Mouse (Mus musculus) left cerebral cortex, postnatal 10 days (tissue): ENCODE results near the gene Map2. TPM values are rescaled to one million over a fixed set of nuclear protein-coding genes. Genes with fewer than 3 reads are reported as not detected.
A peak's percentile ranks its signal among the peaks of the same experiment; 100 is the strongest.

Experiments
- DNase-seq, 2 experiments: peaks; one replicate each; pipeline ENCODE4 v3.0.0; 2021 to 2022; ENCODE audit warnings: low spot score in 2 of 2, mixed read lengths in 1 of 2; ENCODE audit errors: extremely low spot score in 1 of 2
- intact Hi-C: fragments of 180-260 bp; cut with DNase I; formaldehyde crosslinking; loops from one replicate; pipeline ENCODE4 v1.15.1; 2025
- total RNA-seq, 2 experiments: library from RNA; stranded (reverse); gene quantifications; 2 replicates each; pipeline ENCODE4 v1.2.3; 2021

Gene Map2
- total RNA-seq, 2 experiments from 2014 or later: 1,154 to 1,199 TPM

DNA sequence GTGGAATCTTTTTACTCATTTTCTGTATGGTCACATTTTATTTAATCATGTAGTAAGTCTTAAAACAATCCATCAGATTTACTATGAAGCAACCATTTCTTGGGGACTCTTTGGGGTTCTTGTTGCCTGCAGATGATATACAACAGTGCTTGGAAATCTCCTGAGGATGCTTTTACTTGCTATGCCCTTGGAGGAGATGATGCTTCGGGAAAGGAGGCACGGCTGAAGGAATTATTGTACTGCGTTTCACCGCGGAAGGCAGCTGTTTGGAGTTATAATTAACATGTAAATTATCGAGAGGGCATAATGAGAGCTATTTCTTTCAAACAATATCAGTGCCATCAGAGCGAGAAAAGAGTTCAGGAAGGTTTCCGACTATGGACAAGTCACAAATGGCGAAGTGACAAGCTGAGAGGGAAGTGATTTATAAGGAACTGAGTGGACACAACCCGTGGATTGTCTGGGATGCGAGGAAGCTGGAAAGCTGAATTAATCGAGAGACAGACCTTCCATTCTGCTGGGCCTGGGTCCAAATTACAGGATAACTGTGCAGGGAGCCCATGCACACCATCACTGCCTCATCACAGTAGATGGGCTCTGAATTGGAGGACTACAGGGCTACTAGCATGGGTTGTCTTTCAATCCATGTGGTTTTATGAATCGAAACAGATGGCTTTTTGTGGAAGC, 20.1 kb downstream of the Map2 start:
- intact Hi-C loops: loop anchor here (5.0 kb wide), 1 partner anchor 127 kb away; no protein-coding TSS in a partner anchor
- no peak for DNase-seq

DNA sequence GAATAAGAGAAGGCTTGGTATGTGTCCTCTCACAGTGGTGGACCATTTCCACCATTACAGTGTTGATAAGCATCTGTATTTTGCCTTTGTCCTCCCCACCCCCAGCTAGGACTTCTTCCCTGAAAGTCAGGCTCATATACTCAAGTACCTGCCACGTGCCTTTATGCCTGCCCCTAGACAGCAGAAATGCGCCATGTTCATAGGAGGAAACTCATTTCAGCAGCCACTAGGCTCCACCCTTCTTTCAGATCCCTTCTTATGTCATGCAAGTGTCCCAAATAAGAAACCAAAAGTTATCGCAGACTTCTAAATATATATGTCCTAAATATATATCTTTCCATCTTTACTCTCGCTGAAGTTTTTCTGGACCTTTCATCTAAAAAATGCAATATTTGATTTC, 21.2 kb downstream of the Map2 start:
- intact Hi-C loops: loop anchor here (5.0 kb wide), 1 partner anchor 126 kb away; no protein-coding TSS in a partner anchor
- DNase-seq: no peak

DNA sequence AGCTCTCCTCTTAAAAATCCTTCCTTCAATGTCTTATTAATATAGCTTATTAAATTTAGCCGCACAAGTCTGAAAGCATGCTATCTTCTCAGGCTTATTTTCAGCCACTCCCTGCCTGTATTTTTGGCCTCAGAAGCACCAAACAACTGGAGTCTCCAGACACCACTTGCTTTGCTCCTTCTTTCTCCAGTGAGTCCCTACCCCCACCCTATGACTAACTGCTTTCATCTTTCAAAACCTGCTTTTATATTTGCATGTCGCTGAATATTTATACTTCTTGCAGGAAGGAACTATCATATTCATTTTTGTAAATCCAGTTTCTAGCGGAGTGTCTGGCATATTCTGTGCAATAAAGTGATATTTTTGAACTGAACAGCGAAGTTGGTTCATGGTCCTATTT, 21.6 kb downstream of the Map2 start:
- intact Hi-C loops: loop anchor here (5.0 kb wide), 1 partner anchor 126 kb away; no protein-coding TSS in a partner anchor
- DNase-seq: no peak

DNA sequence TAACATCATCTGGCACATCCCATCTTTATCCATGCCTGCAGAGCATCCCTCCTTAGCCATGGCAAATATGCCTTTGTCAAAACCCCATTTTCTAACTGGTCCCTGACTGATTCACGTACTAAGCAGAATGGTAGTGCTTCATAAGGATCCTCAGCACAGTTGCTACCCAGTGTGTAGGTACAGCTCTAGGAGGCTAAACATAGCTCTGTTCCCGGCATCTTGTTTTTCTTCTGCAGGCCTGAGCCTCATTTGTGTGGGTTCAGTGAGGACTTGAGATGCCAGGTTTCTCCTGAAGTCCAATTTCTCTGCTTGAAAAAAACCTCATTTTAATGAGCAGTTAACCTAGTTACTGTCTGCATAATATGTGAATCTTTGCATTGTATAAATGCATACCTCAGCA, 30.4 kb downstream of the Map2 start:
- DNase-seq: no peak
- intact Hi-C loops: no loop called here

DNA sequence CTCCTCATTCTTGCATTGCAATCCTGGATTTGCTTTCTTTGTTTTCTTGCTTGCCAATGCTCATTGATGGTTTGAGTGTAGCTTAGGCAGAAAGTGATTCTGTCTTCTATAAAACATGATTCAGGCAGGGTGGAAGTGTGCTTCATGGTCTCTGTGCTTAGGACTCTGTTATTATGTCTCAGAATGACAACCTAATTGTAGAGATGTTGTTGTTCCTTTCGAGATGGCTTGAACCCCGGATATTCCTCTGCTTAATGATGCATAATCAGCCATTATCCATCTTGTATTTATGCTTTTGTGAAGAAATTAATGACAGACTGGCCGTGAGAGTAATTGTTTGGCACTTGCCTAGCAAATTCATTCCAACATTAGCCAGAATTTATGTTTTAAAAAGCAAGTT, 31.8 kb downstream of the Map2 start:
- intact Hi-C loops: no loop called here
- no peak for DNase-seq

DNA sequence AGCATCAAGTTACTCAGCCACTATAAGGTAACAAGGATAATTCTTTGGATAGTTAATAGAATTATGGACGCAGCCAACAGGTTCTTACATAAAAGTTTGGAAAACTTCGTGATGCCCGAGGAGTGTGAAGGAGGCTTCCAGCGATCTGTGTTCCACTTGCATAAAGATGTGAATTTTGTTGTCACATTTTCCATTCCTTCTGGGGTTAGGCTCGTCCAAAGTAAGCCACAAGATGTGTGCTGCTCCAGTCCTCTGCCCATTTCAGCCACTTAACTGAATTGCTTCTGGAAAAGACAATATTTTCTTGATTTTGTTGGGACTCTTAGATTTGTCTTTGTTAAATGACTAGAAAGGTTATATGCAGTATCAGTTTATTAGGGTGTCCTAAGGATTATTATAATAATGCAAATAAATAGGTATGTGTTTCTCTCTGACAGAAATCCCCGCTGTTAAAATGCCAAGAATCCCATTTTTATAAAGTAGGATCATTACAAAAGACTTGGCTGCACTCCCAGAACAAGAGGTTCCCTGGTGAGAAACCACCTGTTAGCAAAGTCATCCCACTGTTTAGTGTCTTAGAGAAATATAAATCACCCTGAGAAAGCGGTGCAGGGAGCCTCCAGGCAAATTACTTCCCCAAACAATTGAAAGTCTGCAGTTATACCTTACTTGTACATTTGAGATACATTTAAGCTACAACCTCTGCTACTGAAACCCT, 36.2 kb downstream of the Map2 start:
- DNase-seq: no peak

DNA sequence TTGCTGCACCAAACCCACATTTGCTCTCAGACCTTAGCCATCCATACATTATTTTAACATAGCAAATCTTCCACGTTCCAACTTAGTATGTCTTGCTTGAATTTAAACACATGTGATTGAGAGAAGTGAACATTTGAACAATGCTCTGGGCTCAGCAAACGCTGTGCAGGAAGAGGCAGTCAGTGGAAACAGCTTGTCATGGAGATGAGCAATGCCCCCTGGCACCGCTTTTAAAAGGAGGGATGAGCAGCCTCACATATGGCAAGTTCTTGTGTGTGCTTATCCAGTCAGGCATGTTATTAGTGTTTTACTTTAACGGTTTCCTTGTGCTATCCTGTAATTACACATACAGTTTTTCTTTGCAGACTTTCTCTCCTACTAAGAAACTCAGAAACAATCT, 46.4 kb downstream of the Map2 start:
- intact Hi-C loops: no loop called here
- DNase-seq: peak in 1 of 2 experiments; percentile 17

More for the DNA sequence above, 36.2 kb downstream of the Map2 start:
- intact Hi-C loops: no loop called here

DNA sequence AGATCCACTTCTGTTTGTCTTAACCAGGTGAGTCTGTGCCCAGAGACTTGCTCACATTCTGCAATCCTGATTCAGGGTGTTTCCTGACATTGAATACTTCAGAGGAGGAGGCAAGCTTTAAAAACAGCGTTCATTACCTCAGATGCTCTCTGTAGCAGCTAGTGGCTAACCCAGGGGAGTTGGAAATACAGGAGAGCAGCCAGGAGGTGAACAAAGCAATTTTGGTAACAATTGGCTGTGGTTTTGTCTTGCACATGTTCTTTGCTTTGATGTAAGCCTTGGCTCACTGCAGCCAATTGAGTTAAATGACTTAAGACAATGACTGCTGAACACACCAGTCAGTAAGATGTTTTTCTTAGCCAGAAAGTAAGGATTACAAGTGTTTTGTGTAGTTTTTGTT, 48.3 kb downstream of the Map2 start:
- no peak for DNase-seq
- intact Hi-C loops: no loop called here

DNA sequence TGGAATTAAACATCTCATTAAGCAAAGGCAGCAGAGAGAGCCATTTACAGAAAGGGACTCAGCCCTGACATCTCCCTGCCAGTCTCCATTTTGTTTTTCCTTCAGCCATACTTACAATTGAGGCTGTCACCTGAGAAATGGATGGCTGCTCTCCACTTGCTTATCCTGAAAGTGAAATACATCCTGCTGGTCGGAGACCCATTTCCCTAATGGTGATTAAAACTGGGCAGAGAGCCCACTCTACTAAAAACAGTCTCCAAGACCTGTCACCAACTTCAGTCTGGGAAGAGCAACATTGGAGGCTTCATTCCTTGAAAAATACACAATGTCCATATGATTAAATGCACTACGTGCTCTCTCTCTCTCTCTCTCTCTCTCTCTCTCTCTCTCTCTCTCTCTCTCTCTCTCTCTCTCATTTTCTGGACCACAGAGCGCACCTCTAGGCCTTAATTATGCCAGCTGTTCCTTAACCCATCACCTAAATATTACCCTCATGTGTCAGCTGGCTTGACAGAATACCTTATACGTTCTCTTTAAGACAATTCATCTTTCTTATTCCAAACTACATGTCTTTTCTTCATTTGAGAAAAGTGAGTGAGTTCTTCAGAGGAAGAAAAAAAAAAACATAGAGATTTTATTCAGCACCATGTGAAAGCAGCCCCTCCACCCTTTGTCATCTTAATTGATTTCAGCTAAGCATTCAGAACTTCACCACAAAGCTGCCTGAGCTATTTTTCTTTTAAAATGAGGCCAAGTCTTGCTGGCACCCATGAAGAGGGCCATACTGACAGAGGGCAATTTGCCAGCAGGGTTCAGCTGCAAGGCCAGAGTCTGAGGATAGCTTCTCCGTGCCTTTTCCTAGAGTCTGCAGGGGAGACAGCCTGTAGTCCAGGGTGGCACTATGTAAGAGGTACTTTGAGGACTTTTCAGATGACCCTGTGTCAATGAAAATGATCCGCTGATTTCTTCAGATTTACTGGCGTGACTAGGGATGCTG, 51.6 kb downstream of the Map2 start:
- peak; percentile 21 to 42 for DNase-seq
- intact Hi-C loops: no loop called here

DNA sequence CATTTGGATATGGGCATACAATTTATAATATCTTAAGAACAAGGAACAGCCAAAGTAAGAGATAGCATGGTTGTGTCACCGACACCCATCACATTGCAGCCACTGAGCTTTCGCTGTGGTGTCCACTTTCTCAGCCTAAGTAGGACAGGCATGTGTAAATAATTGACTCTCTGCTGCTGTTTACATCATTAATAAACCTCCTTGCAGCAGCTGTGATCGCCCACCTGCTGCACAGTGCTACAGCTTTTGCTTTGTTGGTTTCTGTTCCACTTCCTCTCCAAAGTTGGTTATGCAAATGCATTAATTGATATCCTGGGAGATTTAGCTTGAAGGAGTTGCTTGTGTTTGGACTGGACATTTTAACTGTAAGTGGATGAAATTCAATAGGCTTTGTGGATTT, 53.1 kb downstream of the Map2 start:
- DNase-seq: no peak
- intact Hi-C loops: no loop called here

DNA sequence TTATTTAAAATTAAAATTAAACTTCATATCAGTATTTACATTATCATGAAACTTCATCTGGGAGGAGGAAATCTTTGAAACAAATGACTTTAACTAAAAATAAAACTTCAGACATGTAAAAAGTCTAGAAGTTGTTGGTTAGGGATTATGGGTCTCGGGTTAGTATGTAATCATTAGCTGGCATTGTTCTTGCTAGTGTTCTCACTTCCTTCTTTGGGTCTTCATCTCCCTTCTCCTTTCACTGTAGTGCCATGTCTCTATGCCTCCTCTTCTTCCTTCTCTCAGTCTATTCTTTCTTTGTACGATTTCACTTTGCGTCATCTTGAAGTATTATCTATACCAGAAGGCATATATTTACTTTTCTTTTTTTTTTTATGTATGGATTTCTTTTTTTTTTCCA, 55.3 kb downstream of the Map2 start:
- DNase-seq: no peak
- intact Hi-C loops: no loop called here

DNA sequence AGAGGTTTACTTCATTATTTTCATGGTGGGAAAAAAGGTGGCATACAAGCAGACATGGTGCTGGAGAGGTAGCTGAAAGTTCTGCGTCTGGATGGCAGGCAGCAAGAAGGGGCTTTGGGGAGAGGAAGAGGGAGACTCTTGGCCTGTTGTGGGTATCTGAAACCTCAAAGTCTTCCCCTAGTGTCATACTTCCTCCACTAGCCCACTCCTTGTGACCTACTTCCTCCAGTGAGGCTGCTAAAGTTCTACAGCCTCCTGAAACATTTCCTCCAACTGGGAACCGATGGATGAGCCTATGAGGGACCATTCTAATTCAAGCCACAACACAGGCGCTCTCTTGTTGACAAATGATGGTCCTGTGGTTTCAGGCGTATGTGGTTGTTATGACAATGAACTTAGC, 56.9 kb downstream of the Map2 start:
- intact Hi-C loops: no loop called here
- no peak for DNase-seq

DNA sequence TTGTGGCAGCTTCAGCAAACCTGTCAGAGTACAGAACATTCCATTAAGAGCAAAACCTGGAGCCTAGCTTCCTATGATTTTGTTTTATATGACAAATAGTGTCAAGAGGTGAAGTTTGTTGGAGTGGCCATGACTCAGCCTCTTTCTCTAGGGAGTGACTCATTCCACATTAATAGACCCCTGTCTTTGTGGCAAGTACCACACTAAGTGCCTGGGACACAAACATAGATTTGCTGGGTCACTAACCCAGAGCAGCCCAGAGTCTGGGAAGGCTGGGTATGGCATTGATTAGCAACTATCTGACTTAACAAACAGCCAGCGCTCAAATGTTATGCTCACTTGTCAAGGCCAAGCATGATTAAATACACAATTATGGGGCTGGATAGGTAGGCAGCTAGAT, 69.8 kb downstream of the Map2 start:
- intact Hi-C loops: no loop called here
- DNase-seq: no peak

DNA sequence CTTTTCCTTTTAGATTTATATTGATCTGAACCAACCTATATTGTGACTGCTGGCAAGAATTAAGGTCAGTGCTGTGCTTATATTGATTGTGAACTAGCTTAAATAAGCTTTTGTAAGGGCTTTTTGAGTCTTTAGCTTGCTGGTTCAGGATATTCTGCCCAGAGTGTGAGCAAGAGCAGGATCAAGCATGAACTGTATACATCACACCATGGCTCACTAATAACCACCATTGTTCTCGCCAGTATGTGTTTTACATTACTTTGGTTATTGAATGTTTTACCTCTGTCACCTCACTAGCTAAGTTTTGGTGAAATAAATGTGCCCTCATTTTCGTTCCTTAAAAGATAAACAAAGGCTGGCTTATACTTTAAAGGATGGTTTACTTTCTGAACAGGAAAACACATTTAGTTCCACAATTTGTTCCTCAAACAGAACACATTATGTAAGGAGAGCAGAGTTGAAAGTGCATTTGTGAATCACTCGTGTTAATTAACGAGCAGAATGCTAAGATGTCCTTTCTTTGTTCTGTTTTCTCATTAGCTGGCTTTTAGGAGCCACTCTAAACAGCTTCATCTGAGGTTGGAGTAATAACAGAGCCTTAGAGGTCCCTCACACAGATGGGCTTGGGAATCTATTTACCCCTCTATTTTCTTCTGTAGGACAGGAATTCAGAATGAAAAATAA, 76.7 kb downstream of the Map2 start:
- no peak for DNase-seq
- intact Hi-C loops: no loop called here

DNA sequence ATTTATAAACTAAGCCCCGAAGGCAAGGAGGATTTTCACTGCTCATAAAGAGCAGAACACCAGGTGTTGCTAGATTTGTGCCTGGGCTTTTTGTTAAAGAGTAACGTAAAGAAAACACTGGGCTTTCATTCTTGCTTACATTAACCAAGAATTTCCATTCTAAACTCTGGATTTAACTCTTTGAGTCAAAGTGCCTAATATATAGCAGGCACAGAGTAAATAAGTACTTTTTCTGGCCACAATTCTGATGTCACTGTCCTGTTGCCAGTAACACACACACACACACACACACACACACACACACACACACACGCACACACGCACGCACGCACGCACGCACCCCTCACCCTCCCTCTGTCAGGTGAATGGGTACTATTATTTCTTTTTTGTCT, 77.3 kb downstream of the Map2 start:
- DNase-seq: no peak
- intact Hi-C loops: no loop called here

DNA sequence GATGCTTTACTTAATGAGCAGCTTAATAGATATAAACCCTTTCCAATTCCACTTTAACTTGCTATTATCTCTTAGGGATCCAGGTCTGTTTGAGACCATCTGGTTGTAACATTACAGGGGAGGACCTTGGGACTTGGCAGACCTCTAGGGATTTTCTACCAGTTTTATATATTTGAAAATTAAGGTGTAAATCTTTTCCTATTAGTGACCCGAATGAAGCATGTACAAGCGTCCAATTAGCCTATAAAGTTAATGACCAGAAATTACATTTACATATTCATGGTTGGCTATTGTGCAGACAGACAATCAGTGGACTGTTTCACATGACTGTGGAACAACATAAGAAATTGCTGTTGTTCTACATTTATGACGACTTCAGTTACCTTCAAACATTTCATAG, 88.1 kb downstream of the Map2 start:
- intact Hi-C loops: no loop called here
- no peak for DNase-seq

DNA sequence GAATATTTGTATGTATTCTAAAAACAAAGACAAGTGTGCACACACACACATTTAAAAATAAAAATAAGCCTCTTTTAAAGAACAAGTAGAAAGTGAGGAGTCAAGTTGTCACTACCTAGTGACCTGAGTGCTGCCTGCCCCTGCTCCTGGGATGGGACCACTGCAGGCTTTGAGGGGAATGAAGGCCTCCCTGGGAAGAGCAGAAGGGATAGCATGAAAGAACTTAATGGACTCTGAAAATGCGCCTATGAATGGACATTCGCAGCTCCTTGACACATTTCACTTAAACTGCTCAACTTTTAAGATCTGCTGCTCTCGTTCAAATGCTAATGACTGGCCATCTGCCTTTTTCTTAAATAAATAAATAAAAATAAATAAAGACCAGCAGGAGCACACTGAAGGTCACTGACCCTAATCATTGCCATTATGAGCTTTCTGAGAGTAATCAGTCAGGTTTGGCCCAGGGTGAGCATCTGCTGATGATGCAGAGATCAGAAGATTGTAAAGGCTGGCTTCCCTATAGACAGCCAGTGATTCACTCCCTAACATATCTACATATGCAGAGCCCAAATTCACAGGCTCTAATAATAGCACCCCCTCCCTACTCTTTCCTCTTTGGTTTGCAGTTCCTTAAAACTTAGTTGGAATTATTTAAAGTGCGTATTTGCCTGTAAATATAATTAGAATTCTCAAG, 91.3 kb downstream of the Map2 start:
- intact Hi-C loops: no loop called here
- no peak for DNase-seq

DNA sequence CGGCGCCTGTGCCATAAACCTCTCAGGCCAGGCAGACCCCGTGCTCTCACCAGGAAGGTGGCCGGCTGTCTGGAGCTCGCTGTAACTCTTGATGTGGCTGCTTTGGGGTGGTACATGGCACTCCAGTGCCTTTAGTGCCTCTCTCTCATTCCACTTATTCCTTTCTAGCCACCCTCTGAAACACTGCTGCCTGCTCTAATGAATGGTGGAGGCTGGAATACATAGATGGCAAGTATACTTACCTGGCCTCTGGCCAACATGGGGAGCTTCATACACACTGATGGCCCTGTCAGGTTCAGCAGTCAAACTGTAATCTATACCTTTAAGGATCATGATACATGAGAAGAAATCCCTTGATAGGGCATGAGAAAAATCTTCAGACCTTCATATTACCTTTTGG, 102.6 kb downstream of the Map2 start:
- DNase-seq: peak in 1 of 2 experiments; percentile 21
- intact Hi-C loops: no loop called here
